Mouse (Mus musculus): ENCODE data around the gene Rai1. TPM values are rescaled to one million over a fixed set of nuclear protein-coding genes. Genes with fewer than 3 reads are reported as not detected.

The Rai1 gene
- total RNA-seq, 2 experiments from 2014 or later = 27.7 to 37.6 TPM

GRCm38 (mm10) chr11:60127863-60128512 lies 23.2 kb downstream of the Rai1 start:
- no peak for DNase-seq

GRCm38 (mm10) chr11:60130516-60130915 lies 25.7 kb downstream of the Rai1 start:
- DNase-seq = peak; percentile 43

- DNase-seq = no peak
These were observed 27.2 kb downstream of the Rai1 start for GRCm38 (mm10) chr11:60132061-60132460.

GRCm38 (mm10) chr11:60136491-60136890 lies 31.7 kb downstream of the Rai1 start:
- DNase-seq = no peak

- no peak for DNase-seq
These were observed 32.4 kb downstream of the Rai1 start for GRCm38 (mm10) chr11:60137170-60137569.

- DNase-seq = no peak
These were observed 34.4 kb downstream of the Rai1 start for GRCm38 (mm10) chr11:60139141-60139733.

GRCm38 (mm10) chr11:60139734-60140371 lies 35.0 kb downstream of the Rai1 start:
- DNase-seq = peak; percentile 64

- peak; percentile 16 for DNase-seq
These were observed 35.9 kb downstream of the Rai1 start for GRCm38 (mm10) chr11:60140586-60141284.

GRCm38 (mm10) chr11:60141285-60141608 lies 36.4 kb downstream of the Rai1 start:
- no peak for DNase-seq

GRCm38 (mm10) chr11:60143086-60143485 lies 38.3 kb downstream of the Rai1 start:
- no peak for DNase-seq

GRCm38 (mm10) chr11:60146170-60146569 lies 41.4 kb downstream of the Rai1 start:
- no peak for DNase-seq

GRCm38 (mm10) chr11:60148591-60148990 lies 43.8 kb downstream of the Rai1 start:
- DNase-seq = no peak

- DNase-seq = no peak
These were observed 44.3 kb downstream of the Rai1 start for GRCm38 (mm10) chr11:60149086-60149485.

- DNase-seq = no peak
These were observed 45.9 kb downstream of the Rai1 start for GRCm38 (mm10) chr11:60150677-60151076.

- DNase-seq = no peak
These were observed 47.5 kb downstream of the Rai1 start for GRCm38 (mm10) chr11:60152339-60152738.

GRCm38 (mm10) chr11:60153936-60154335 lies 49.1 kb downstream of the Rai1 start:
- peak; percentile 24 for DNase-seq

- no peak for DNase-seq
These were observed 50.9 kb downstream of the Rai1 start for GRCm38 (mm10) chr11:60155690-60156089.

GRCm38 (mm10) chr11:60158271-60158670 lies 53.5 kb downstream of the Rai1 start:
- DNase-seq = no peak

- no peak for DNase-seq
These were observed 55.1 kb downstream of the Rai1 start for GRCm38 (mm10) chr11:60159955-60160354.

GRCm38 (mm10) chr11:60160454-60161114 lies 55.8 kb downstream of the Rai1 start:
- DNase-seq = no peak

GRCm38 (mm10) chr11:60161146-60161874 lies 56.5 kb downstream of the Rai1 start:
- DNase-seq = no peak

- no peak for DNase-seq
These were observed 57.7 kb downstream of the Rai1 start for GRCm38 (mm10) chr11:60162547-60162946.

Data from gastrocnemius, postnatal 10 days (tissue).